Mouse (Mus musculus): Measurements from ENCODE around the gene Rims4.

DNA sequence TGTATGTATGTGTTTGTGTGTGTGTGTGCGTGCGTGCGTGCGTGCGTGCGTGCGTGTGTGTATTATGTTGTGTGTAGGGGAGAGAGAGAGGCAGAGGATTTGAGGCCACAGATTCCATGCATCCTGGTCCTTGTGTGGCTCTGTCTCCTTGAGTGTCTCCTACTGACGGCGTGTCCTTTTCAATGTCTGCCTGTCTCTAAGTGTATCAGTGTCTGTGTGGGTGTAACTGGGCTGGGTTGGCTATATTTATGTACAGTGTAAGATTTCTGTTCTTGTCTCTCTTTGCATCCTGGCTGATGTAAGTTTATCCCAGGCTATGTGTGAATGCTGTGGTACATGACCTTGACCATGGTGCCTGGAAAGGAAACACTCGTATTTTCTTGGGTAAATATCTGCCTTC, 6.6 kb upstream of the Rims4 start:
- TF ChIP-seq CTCF (IDR thresholded peaks at IDR 0.05; ENCODE audit: borderline replicate concordance, insufficient read depth, low read depth, low read length) = no peak
- TF ChIP-seq POLR2A (IDR thresholded peaks at IDR 0.05; ENCODE audit: borderline replicate concordance, insufficient read depth, low read length) = no peak

Measured in cerebellum, adult 2 months (tissue).